Mouse (Mus musculus) ES-E14 (cell line): Measurements from ENCODE around the gene Cgnl1. TPM values are rescaled to one million over a fixed set of nuclear protein-coding genes. Genes with fewer than 3 reads are reported as not detected.

Source experiments
- DNase-seq: peaks from one replicate; pipeline ENCODE4 v3.0.0-alpha.2; 2013; ENCODE audit warnings: low read depth, low spot score
- H3K27ac ChIP-seq: 2 replicates; pipeline ENCODE4 v1.5.1; 2012; ENCODE audit warnings: low read depth, mild to moderate bottlenecking, low read length, moderate library complexity, mixed read lengths; ENCODE audit not compliant: poor library complexity, insufficient read depth, severe bottlenecking
- H3K36me3 ChIP-seq: 2 replicates; pipeline ENCODE4 v1.6.1; 2012; ENCODE audit warnings: mild to moderate bottlenecking, low read length, moderate library complexity, mixed read lengths; ENCODE audit not compliant: control insufficient read depth, poor library complexity, insufficient read depth, severe bottlenecking
- H3K4me1 ChIP-seq, 2 experiments: fragments of 150-350 bp in 1 of 2; sonication (generic) in 1 of 2; 2 replicates each; pipeline ENCODE4 v1.6.1; 2012; ENCODE audit warnings: low read length in 2 of 2, mild to moderate bottlenecking in 1 of 2, mixed read lengths in 1 of 2; ENCODE audit not compliant: control insufficient read depth in 2 of 2, insufficient read depth in 2 of 2, poor library complexity in 1 of 2
- H3K4me3 ChIP-seq, 2 experiments: fragments of 150-350 bp in 1 of 2; sonication (generic) in 1 of 2; 2 replicates each; pipeline ENCODE4 v1.5.1; 2012; ENCODE audit warnings: low read length in 2 of 2, low read depth in 1 of 2, mild to moderate bottlenecking in 1 of 2, mixed read lengths in 1 of 2; ENCODE audit not compliant: insufficient read depth in 1 of 2, poor library complexity in 1 of 2, severe bottlenecking in 1 of 2
- H3K9ac ChIP-seq: 2 replicates; pipeline ENCODE4 v1.6.1; 2012; ENCODE audit warnings: low read depth, mild to moderate bottlenecking, low read length, mixed read lengths; ENCODE audit not compliant: poor library complexity, insufficient read depth, severe bottlenecking
- H3K9me3 ChIP-seq: fragments of 150-350 bp; sonication (generic); 2 replicates; pipeline ENCODE4 v1.6.1; 2012; ENCODE audit warnings: low read depth, mild to moderate bottlenecking, low read length; ENCODE audit not compliant: control insufficient read depth, insufficient read depth
- CHD2 ChIP-seq: IDR thresholded peaks from 2 replicates; pipeline ENCODE4 v1.6.1; 2014; ENCODE audit warnings: mild to moderate bottlenecking, low read depth, low read length, inconsistent platforms
- HCFC1 ChIP-seq: IDR thresholded peaks from 2 replicates; pipeline ENCODE4 v1.6.1; 2012; ENCODE audit warnings: low read length, inconsistent platforms, borderline replicate concordance; ENCODE audit not compliant: insufficient read depth
- MAFK ChIP-seq: IDR thresholded peaks from 2 replicates; pipeline ENCODE4 v1.6.1; 2014; ENCODE audit warnings: mild to moderate bottlenecking, low read depth, low read length, inconsistent platforms; ENCODE audit not compliant: insufficient read depth
- ZC3H11A ChIP-seq: IDR thresholded peaks from 2 replicates; pipeline ENCODE4 v1.6.1; 2012; ENCODE audit warnings: low read depth, mild to moderate bottlenecking, inconsistent platforms, low read length, borderline replicate concordance
- ZNF384 ChIP-seq: IDR thresholded peaks from 2 replicates; pipeline ENCODE4 v1.6.1; 2012; ENCODE audit warnings: low read depth, low read length, inconsistent platforms
- in situ Hi-C, 2 experiments: fragments of 600-800 bp; cut with MboI; formaldehyde crosslinking; loops; one replicate each; pipeline ENCODE4 v1.15.1; 2025; ENCODE audit warnings: low sequenced_read_pairs in 2 of 2, inconsistent platforms in 1 of 2; ENCODE audit not compliant: unreplicated experiment in 2 of 2
- total RNA-seq: library from RNA; depleted of rRNA; stranded (reverse); fragments of 300-350 nt; gene quantifications from 2 replicates; pipeline ENCODE4 v1.2.3, GENCODE M21; 2012; rRNA removed

Gene Cgnl1
- total RNA-seq: 39.1 and 45.9 TPM in 2 replicates

DNA sequence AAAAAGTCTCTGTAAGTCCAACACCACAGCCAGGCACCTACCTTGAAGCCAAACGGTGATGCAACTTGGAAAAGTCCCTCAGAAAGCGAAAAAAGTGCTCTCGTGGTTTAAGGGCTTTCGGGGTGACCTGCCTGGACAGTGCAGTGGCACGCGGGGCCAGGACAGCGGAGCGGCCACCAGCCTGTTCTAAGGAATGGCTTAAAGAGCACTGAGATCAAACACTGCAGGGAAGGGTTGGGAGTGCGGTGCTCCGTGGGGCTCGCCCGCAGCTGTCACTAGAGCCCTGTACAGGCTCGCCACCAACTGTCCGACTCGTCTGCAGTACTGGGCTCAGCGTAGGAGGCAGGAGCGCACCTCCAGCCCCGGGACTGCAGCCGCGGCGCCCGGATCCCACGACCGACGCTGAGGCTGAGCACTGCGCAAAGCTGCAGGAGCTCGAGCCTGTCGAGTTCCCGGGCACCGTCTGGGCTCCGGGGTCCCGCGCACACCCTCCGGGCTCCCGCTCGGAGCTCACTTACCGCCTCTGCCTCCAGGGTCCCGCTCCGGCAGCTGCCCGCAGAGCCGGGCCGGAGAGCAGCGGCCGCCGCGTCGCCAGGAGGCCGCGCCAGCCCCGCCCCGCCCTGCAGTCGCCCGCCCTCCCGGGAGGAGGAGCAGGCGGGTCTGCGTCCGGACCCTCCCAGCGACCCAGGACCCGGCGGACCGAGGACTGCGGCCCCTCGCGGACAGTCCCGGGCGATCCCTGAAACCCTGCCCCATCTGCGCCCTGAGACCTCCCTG lies at the start of gene Cgnl1:
Cgnl1 (minus strand) TSS at position 612 of the 777 bp plus-strand sequence.
- Histone ChIP-seq H3K9me3 (no peaks in the 10 kb centered on the region), H3K9ac (peak within 1 kb of the TSS; percentile 73), H3K27ac (no peak within 1 kb of the TSS), H3K36me3 (no peaks in the 10 kb centered on the region; the same call in 1 of the 2 replicates), H3K4me3 (peak within 1 kb of the TSS; percentile 78 to 88), H3K4me1 (peaks cover 4 to 26% of the 10 kb centered on the region in 2 experiments; a peak in 3 of 4 replicates)
- in situ Hi-C loops: loop anchor here in 1 of 2 experiments (10.0 kb wide), 1 partner anchor 126 kb away; no protein-coding TSS in a partner anchor
- TF ChIP-seq ZC3H11A (no peak), ZNF384 (no peak), MAFK (no peak), HCFC1 (no peak), CHD2 (no peak)
- DNase-seq: no peak

DNA sequence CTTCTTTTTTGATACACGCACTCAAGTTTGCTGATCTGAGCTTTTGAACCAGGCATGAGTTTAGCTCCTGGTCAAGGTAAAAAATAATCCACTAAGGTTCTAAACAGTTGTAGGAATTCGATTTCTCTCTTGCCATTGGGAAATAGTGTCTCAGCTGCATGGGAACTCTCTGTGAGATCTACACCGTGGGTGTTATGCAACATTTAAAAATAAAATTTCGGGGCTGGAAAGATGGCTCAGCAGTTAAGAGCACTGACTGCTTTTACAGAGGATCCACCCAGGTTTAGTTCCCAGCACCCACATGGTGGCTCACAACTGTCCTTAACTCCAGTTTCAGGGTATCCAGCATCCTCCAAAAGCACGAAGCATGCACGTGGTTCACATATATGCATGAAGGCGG lies 47.1 kb upstream of the Cgnl1 start:
- in situ Hi-C loops: no loop called here
- H3K4me3 ChIP-seq: no peak overlapping the region
- no peak overlapping the region for H3K9ac ChIP-seq
- TF ChIP-seq CHD2 (no peak), MAFK (no peak), ZC3H11A (no peak), ZNF384 (no peak), HCFC1 (no peak)
- H3K9me3 ChIP-seq: no peaks in the 10 kb centered on the region
- DNase-seq: no peak
- no peaks in the 10 kb centered on the region for H3K36me3 ChIP-seq
- H3K27ac ChIP-seq: no peak overlapping the region
- no peaks in the 10 kb centered on the region; a peak in 1 of 4 replicates for H3K4me1 ChIP-seq

DNA sequence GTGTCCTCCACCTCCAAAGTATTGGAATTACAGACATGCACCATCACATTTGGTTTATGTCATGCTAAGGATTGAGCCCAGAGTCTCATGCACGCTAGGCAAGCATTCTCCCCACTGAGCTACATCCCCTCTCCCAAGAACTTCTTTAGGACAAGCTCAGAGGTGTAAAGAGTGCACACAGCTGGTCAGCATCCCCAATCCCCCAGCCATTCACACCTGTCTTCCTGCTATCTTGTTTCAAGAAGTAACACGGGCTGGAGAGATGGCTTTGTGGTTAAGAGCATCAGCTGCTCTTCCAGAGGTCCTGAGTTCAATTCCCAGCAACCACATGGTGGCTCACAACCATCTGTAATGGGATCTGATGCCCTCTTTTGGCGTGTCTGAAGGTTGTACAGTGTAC lies 44.7 kb upstream of the Cgnl1 start:
- Histone ChIP-seq H3K4me3 (no peak overlapping the region), H3K27ac (no peak overlapping the region), H3K4me1 (peaks cover 0 to 1% of the 10 kb centered on the region in 2 experiments; a peak in 1 of 4 replicates), H3K36me3 (no peaks in the 10 kb centered on the region), H3K9me3 (no peaks in the 10 kb centered on the region), H3K9ac (no peak overlapping the region)
- TF ChIP-seq MAFK (no peak), ZC3H11A (no peak), ZNF384 (no peak), HCFC1 (no peak), CHD2 (no peak)
- DNase-seq: no peak
- in situ Hi-C loops: no loop called here

DNA sequence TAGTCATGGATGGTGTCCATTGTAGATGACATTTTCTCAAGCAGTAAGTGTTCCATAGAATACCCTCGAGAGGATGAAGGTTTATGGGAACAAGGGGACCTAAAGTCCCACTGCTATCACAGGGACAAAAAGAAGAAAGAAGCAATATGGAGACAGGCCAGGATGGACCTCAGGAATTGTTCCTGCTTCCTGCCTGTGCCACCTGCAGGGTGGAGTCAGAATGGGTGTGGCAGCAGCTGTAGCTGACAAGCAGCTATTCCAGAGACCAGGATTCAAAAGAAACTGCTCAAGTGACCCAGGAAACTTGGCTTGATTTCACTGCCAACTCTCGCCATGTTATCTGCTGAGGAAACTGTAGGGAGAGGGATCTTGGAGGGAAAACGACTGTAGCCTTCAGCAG lies 42.2 kb upstream of the Cgnl1 start:
- Histone ChIP-seq H3K9me3 (no peaks in the 10 kb centered on the region), H3K9ac (no peak overlapping the region), H3K27ac (no peak overlapping the region), H3K4me3 (no peak overlapping the region), H3K36me3 (no peaks in the 10 kb centered on the region), H3K4me1 (peaks cover 0 to 2% of the 10 kb centered on the region in 2 experiments; a peak in 1 of 4 replicates)
- in situ Hi-C loops: no loop called here
- no peak for TF ChIP-seq ZNF384
- no peak for TF ChIP-seq CHD2
- no peak for TF ChIP-seq ZC3H11A
- no peak for TF ChIP-seq HCFC1
- TF ChIP-seq MAFK: no peak
- no peak for DNase-seq
